In the genomic region with DNA sequence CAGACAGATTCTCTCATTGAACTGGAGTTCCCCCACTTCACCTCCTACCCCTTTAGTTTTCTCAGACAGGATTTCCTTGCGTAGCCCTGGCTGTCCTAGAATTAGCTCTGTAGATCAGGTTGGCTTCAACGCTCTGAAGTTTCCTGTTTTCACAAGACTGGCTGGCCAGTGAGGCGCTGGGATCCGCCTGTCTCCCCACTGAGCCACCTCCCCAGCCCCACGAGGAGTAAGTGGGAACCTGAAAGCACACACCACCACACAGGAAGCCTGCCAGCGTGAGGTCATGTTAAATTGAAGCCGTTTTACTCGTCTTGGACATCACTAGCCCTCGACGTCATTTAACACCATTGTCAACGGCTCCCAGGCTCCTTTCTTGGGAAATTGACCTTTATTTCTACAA, we compare ENCODE assay signal across 1 mouse cellular context. TPM values are rescaled to one million over a fixed set of nuclear protein-coding genes. Genes with fewer than 3 reads are reported as not detected.
"Had no signal": no experiment of that assay in that cellular context is flagged by ENCODE, and none has a peak within 500 bp of the region (broad histone marks: within the 10 kb centered on the region; RNA-seq: fewer than 3 reads in every experiment).

No protein-coding gene starts in this region.

RNA-seq across cellular contexts. Expression of gene Cyp4f14, which starts 33.9 kb away (rescaled TPM):
- total RNA-seq: megakaryocyte-erythroid progenitor cell, adult 5-6 weeks had no signal
